10 mouse cellular contexts compared by ENCODE assay signal in genomic region chr16:31500969-31501750, GRCm38 (mm10).
DNase-seq lines count a peak whose midpoint lies in the region; ATAC-seq and TF ChIP-seq lines count a peak whose summit lies in the region.
"Had no signal": no experiment of that assay in that cellular context is flagged by ENCODE, and none has a peak within 500 bp of the region (broad histone marks: within the 10 kb centered on the region; RNA-seq: fewer than 3 reads in every experiment).

No protein-coding gene starts in this region.

- peaks cover 0 to 7% of the 10 kb centered on the region in 2 experiments; a peak in 1 of 4 replicates for H3K4me1 ChIP-seq in ES-E14 (ENCODE audit: control insufficient read depth in 2 of 2, insufficient read depth in 2 of 2, low read length in 2 of 2, poor library complexity in 1 of 2)
- H3K4me1 ChIP-seq in embryonic facial prominence, embryonic 13.5 days, result peaks cover 63% of the 10 kb centered on the region
- H3K4me1 ChIP-seq in hindbrain, embryonic 16.5 days (ENCODE audit: control insufficient read depth, insufficient read depth, low read depth, low read length), result peaks cover 23% of the 10 kb centered on the region
- H3K4me1 ChIP-seq: liver, embryonic 12.5 days had no signal

- peak overlapping the region; percentile 21 for H3K4me2 ChIP-seq in embryonic facial prominence, embryonic 13.5 days
- no peak overlapping the region for H3K4me2 ChIP-seq in hindbrain, embryonic 16.5 days (ENCODE audit: low read length)
- H3K4me2 ChIP-seq: liver, embryonic 12.5 days had no signal

- no peak overlapping the region for H3K4me3 ChIP-seq in ES-E14 (ENCODE audit: insufficient read depth in 1 of 2, low read depth in 1 of 2, low read length in 2 of 2, poor library complexity in 1 of 2, severe bottlenecking in 1 of 2)
- H3K4me3 ChIP-seq in embryonic facial prominence, embryonic 13.5 days, result no peak overlapping the region
- H3K4me3 ChIP-seq in hindbrain, embryonic 16.5 days (ENCODE audit: low read length), result no peak overlapping the region
- H3K4me3 ChIP-seq: liver, embryonic 12.5 days; myocyte had no signal

- no peaks in the 10 kb centered on the region for H3K9me3 ChIP-seq in ES-E14 (ENCODE audit: control insufficient read depth, insufficient read depth, low read depth, low read length)
- no peaks in the 10 kb centered on the region for H3K9me3 ChIP-seq in embryonic facial prominence, embryonic 13.5 days
- no peaks in the 10 kb centered on the region for H3K9me3 ChIP-seq in hindbrain, embryonic 16.5 days (ENCODE audit: control insufficient read depth, low read length)
- H3K9me3 ChIP-seq: liver, embryonic 12.5 days had no signal

- H3K27me3 ChIP-seq in embryonic facial prominence, embryonic 13.5 days, result no peaks in the 10 kb centered on the region
- H3K27me3 ChIP-seq in hindbrain, embryonic 16.5 days (replicated peaks; ENCODE audit: control insufficient read depth, insufficient read depth, low read length), result no peaks in the 10 kb centered on the region; the same call in 1 of the 2 replicates

- DNase-seq in cerebellum, adult 18-20 months, result peak; percentile 59
- no peak for DNase-seq in cerebellum, postnatal 4 days (ENCODE audit: low spot score in 2 of 2)
- DNase-seq in ES-E14 (ENCODE audit: low read depth, low spot score), result no peak
- no peak for DNase-seq in right cerebral cortex, postnatal 4 days
- DNase-seq in adrenal gland, adult (ENCODE audit: inconsistent age in 2 of 2, low spot score in 1 of 2), result no peak
- no peak for DNase-seq in c-Kit-positive CD71-positive TER-119-positive erythroid progenitor cells, embryonic 14.5 days (ENCODE audit: low spot score)

- peak; percentile 74 for ATAC-seq in embryonic facial prominence, embryonic 13.5 days (ENCODE audit: insufficient number of reproducible peaks, insufficient read depth, low FRiP score, low TSS enrichment, low read depth)
- ATAC-seq in hindbrain, embryonic 16.5 days, result 0 out of 2 replicates have a peak, but pooled peaks have one; percentile 22
- ATAC-seq: liver, embryonic 12.5 days had no signal

- no peak overlapping the region for H3K27ac ChIP-seq in ES-E14 (ENCODE audit: insufficient read depth, low read depth, low read length, poor library complexity, severe bottlenecking)
- H3K27ac ChIP-seq in embryonic facial prominence, embryonic 13.5 days, result peak overlapping the region; percentile 55; the same call in 1 of the 2 replicates
- peak overlapping the region; percentile 29; the same call in 1 of the 2 replicates for H3K27ac ChIP-seq in hindbrain, embryonic 16.5 days (ENCODE audit: low read depth, low read length)
- H3K27ac ChIP-seq: liver, embryonic 12.5 days had no signal

- no peak overlapping the region for H3K9ac ChIP-seq in ES-E14 (ENCODE audit: insufficient read depth, low read depth, low read length, poor library complexity, severe bottlenecking)
- H3K9ac ChIP-seq in embryonic facial prominence, embryonic 13.5 days, result no peak overlapping the region
- H3K9ac ChIP-seq in hindbrain, embryonic 16.5 days (ENCODE audit: low read depth, low read length), result no peak overlapping the region
- H3K9ac ChIP-seq: liver, embryonic 12.5 days had no signal

- 42% methylated on average over 14 of the region's 14 CpGs for WGBS in embryonic facial prominence, embryonic 13.5 days
- 61% methylated on average over 14 of the region's 14 CpGs for WGBS in hindbrain, embryonic 16.5 days

- no peaks in the 10 kb centered on the region for H3K36me3 ChIP-seq in ES-E14 (ENCODE audit: control insufficient read depth, insufficient read depth, low read length, poor library complexity, severe bottlenecking)
- H3K36me3 ChIP-seq in embryonic facial prominence, embryonic 13.5 days, result no peaks in the 10 kb centered on the region
- no peaks in the 10 kb centered on the region for H3K36me3 ChIP-seq in hindbrain, embryonic 16.5 days (ENCODE audit: control insufficient read depth, insufficient read depth, low read length)
- H3K36me3 ChIP-seq: liver, embryonic 12.5 days had no signal

- in situ Hi-C loops in ES-E14 (cut with MboI; ENCODE audit: low sequenced_read_pairs in 2 of 2, unreplicated experiment in 2 of 2), result no loop called here

TF ChIP-seq in ES-E14, 5 proteins besides CTCF, POLR2A, EP300 and RAD21:
- TF ChIP-seq CHD2 (IDR thresholded peaks at IDR 0.05; ENCODE audit: low read depth, low read length), result no peak
- peak; percentile 63 for TF ChIP-seq MAFK (IDR thresholded peaks at IDR 0.05; ENCODE audit: insufficient read depth, low read depth, low read length)
TF ChIP-seq in ES-E14: peak in this region for 1.

Comparison
In these comparisons a context has a peak if more than half of its experiments do, and no peak if none do; other contexts are left out.
1. DNase-seq: peak in cerebellum, adult 18-20 months (2 of 2); none in cerebellum, postnatal 4 days (0 of 2), ES-E14 (single experiment), right cerebral cortex, postnatal 4 days (single experiment), adrenal gland, adult (0 of 2) and c-Kit-positive CD71-positive TER-119-positive erythroid progenitor cells, embryonic 14.5 days (single experiment).